ENCODE assay signal across 9 mouse cellular contexts in the genomic region with DNA sequence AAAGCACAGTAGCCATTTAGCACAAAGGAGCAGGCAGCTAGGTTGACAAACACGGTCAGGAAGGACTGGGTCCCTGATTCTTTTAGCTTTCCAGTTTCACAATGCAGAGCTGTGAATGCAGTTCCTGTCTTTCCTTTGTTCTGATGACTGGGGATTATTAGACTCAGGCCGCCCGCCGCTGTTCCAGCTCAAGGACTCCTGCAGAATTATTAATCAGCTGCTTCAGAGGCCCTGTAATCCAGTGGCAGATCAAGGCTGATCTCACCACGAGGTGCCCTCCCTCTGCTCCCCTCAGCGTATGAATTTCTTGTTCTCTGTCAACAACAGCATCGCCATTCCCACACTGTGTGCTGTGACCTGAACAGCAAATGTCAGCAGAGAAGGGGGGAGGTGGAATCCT.
DNase-seq lines count a peak whose midpoint lies in the region; ATAC-seq and TF ChIP-seq lines count a peak whose summit lies in the region.
"Had no signal": no experiment of that assay in that cellular context is flagged by ENCODE, and none has a peak within 500 bp of the region (broad histone marks: within the 10 kb centered on the region; RNA-seq: fewer than 3 reads in every experiment).

No protein-coding gene starts in this region.

- no peak for TF ChIP-seq CTCF in heart, adult 2 months (IDR thresholded peaks at IDR 0.05)
- no peak for TF ChIP-seq CTCF in layer of hippocampus, adult 2 months (conservative IDR thresholded peaks at IDR 0.05)
- TF ChIP-seq CTCF in midbrain, postnatal 0 days (IDR thresholded peaks at IDR 0.05) = no peak

- no peaks in the 10 kb centered on the region for H3K79me2 ChIP-seq in heart, adult 2 months (replicated peaks; ENCODE audit: control insufficient read depth, insufficient read depth, low read length)

- no peak overlapping the region for H3K4me3 ChIP-seq in heart, adult 2 months
- H3K4me3 ChIP-seq in forebrain, embryonic 16.5 days (replicated peaks; ENCODE audit: low read length) = no peak overlapping the region
- no peak overlapping the region for H3K4me3 ChIP-seq in layer of hippocampus, adult 2 months
- no peak overlapping the region for H3K4me3 ChIP-seq in midbrain, postnatal 0 days (ENCODE audit: low read depth, low read length)
- H3K4me3 ChIP-seq: liver, embryonic 13.5 days had no signal

- ATAC-seq in forebrain, embryonic 16.5 days = peak; percentile 74
- peak; percentile 81 for ATAC-seq in midbrain, postnatal 0 days (ENCODE audit: low FRiP score)
- no peak for ATAC-seq in megakaryocyte progenitor cell, adult 5-6 weeks (replicated peaks; ENCODE audit: poor library complexity)

- no peak for TF ChIP-seq POLR2A in heart, adult 2 months (IDR thresholded peaks at IDR 0.05; ENCODE audit: insufficient read depth, low read depth, low read length)

- peak overlapping the region; percentile 11 for H3K27ac ChIP-seq in heart, adult 2 months
- peak overlapping the region; percentile 94 for H3K27ac ChIP-seq in forebrain, embryonic 16.5 days (ENCODE audit: low read length)
- peak overlapping the region; percentile 95 for H3K27ac ChIP-seq in layer of hippocampus, adult 2 months
- H3K27ac ChIP-seq in midbrain, postnatal 0 days (ENCODE audit: low read depth, low read length) = peak overlapping the region; percentile 92
- H3K27ac ChIP-seq: liver, embryonic 13.5 days had no signal

- H3K36me3 ChIP-seq in heart, adult 2 months (ENCODE audit: control insufficient read depth, insufficient read depth, low read length) = peaks cover 1% of the 10 kb centered on the region; the same call in 1 of the 2 replicates
- H3K36me3 ChIP-seq in forebrain, embryonic 16.5 days (ENCODE audit: control insufficient read depth, insufficient read depth) = no peaks in the 10 kb centered on the region
- H3K36me3 ChIP-seq in midbrain, postnatal 0 days (ENCODE audit: insufficient read depth, low read length) = peaks cover 8% of the 10 kb centered on the region; the same call in 1 of the 2 replicates

- no peak for DNase-seq in heart, adult 2 months
- DNase-seq in heart, postnatal 10 days = no peak
- DNase-seq in adrenal gland, adult 8-10 months = peak; percentile 89
- DNase-seq in layer of hippocampus, adult 2 months (ENCODE audit: low spot score in 2 of 2) = peak; percentile 32 to 65
- DNase-seq in midbrain, postnatal 0 days (ENCODE audit: low spot score) = peak; percentile 88
- no peak for DNase-seq in urinary bladder, postnatal 25 days (ENCODE audit: low spot score)
- DNase-seq: liver, embryonic 13.5 days had no signal

- peaks cover 22% of the 10 kb centered on the region for H3K4me1 ChIP-seq in heart, adult 2 months (ENCODE audit: control insufficient read depth, insufficient read depth, low read length)
- peaks cover 51% of the 10 kb centered on the region for H3K4me1 ChIP-seq in forebrain, embryonic 16.5 days (replicated peaks; ENCODE audit: control insufficient read depth, insufficient read depth, low read length)
- H3K4me1 ChIP-seq in midbrain, postnatal 0 days (ENCODE audit: insufficient read depth, low read length) = peaks cover 34% of the 10 kb centered on the region; the same call in 1 of the 2 replicates

- no peak overlapping the region for H3K4me2 ChIP-seq in forebrain, embryonic 16.5 days (ENCODE audit: low read length)
- no peak overlapping the region for H3K4me2 ChIP-seq in midbrain, postnatal 0 days (ENCODE audit: low read depth, low read length, poor library complexity, severe bottlenecking)
- H3K4me2 ChIP-seq: liver, embryonic 13.5 days had no signal

- intact Hi-C loops in heart, adult 2 months (cut with DNase I) = loop anchor here (5.0 kb wide), 1 partner anchor 191 kb away; the partner anchor contains the start of gene Rev3l
- intact Hi-C loops in heart, postnatal 10 days (cut with DNase I) = loop anchor here (5.0 kb wide), 2 partner anchors 86 to 191 kb away; partner anchors contain the start of gene Rev3l

- no peaks in the 10 kb centered on the region for H3K27me3 ChIP-seq in heart, adult 2 months (ENCODE audit: control insufficient read depth, insufficient read depth, low read length)
- no peaks in the 10 kb centered on the region for H3K27me3 ChIP-seq in forebrain, embryonic 16.5 days (replicated peaks; ENCODE audit: control insufficient read depth, insufficient read depth, low read length)
- no peaks in the 10 kb centered on the region for H3K27me3 ChIP-seq in midbrain, postnatal 0 days (ENCODE audit: insufficient read depth, low read length)
- H3K27me3 ChIP-seq: liver, embryonic 13.5 days had no signal

- WGBS in heart, adult 2 months = 35% methylated on average over 7 of the region's 7 CpGs
- 3% methylated on average over 7 of the region's 7 CpGs for WGBS in forebrain, embryonic 16.5 days
- 4% methylated on average over 7 of the region's 7 CpGs for WGBS in midbrain, postnatal 0 days

- H3K9ac ChIP-seq in heart, adult 2 months (ENCODE audit: low read depth, low read length) = no peak overlapping the region
- H3K9ac ChIP-seq in forebrain, embryonic 16.5 days (replicated peaks; ENCODE audit: low read depth, low read length) = peak overlapping the region; percentile 59
- 0 out of 2 replicates have a peak overlapping the region, but pooled peaks have one; percentile 24 for H3K9ac ChIP-seq in midbrain, postnatal 0 days (replicated peaks; ENCODE audit: low read length, poor library complexity, severe bottlenecking)
- H3K9ac ChIP-seq: liver, embryonic 13.5 days had no signal

- no peak for TF ChIP-seq EP300 in heart, adult 2 months (IDR thresholded peaks at IDR 0.05; ENCODE audit: insufficient read depth, low read depth, low read length)

- H3K9me3 ChIP-seq in forebrain, embryonic 16.5 days (ENCODE audit: control insufficient read depth, low read length) = no peaks in the 10 kb centered on the region
- H3K9me3 ChIP-seq in midbrain, postnatal 0 days (ENCODE audit: low read length) = no peaks in the 10 kb centered on the region
- H3K9me3 ChIP-seq: liver, embryonic 13.5 days had no signal

Comparison
In these comparisons a context has a peak if more than half of its experiments do, and no peak if none do; other contexts are left out.
1. DNase-seq: peak in adrenal gland, adult 8-10 months (single experiment), layer of hippocampus, adult 2 months (2 of 2) and midbrain, postnatal 0 days (single experiment); none in heart, adult 2 months (0 of 2), heart, postnatal 10 days (0 of 2) and urinary bladder, postnatal 25 days (single experiment).
2. H3K27ac ChIP-seq: peak in every context shown above with its lines; median percentile 95 in layer of hippocampus, adult 2 months; 94 in forebrain, embryonic 16.5 days; 92 in midbrain, postnatal 0 days; 11 in heart, adult 2 months.